ENCODE assay signal across 23 mouse cellular contexts in genomic region chr8:33139850-33140249, GRCm38 (mm10).
"Had no signal": no experiment of that assay in that cellular context is flagged by ENCODE, and none has a peak within 500 bp of the region (broad histone marks: within the 10 kb centered on the region; RNA-seq: fewer than 3 reads in every experiment).

No protein-coding gene starts in this region.

- ATAC-seq: forebrain, postnatal 0 days; hindbrain, postnatal 0 days; intestine, embryonic 16.5 days had no signal

- H3K9ac ChIP-seq: forebrain, postnatal 0 days; heart, embryonic 13.5 days; heart, embryonic 15.5 days; hindbrain, embryonic 13.5 days; hindbrain, embryonic 15.5 days; limb, embryonic 12.5 days; liver, embryonic 13.5 days had no signal

- H3K4me1 ChIP-seq: heart, embryonic 13.5 days; heart, embryonic 15.5 days; hindbrain, embryonic 15.5 days; liver, embryonic 13.5 days had no signal

- H3K36me3 ChIP-seq: heart, embryonic 13.5 days; heart, embryonic 15.5 days; hindbrain, embryonic 13.5 days; hindbrain, embryonic 15.5 days; limb, embryonic 10.5 days; limb, embryonic 12.5 days; liver, embryonic 13.5 days had no signal

- DNase-seq: forebrain, postnatal 0 days; gastrocnemius, postnatal 14 days; gastrocnemius, postnatal 36 days; heart, adult 11 months; heart, adult 2 months; heart, postnatal 14 days; heart, postnatal 36 days; kidney, adult 11 months; kidney, postnatal 10 days; kidney, postnatal 25 days; liver; liver, embryonic 13.5 days had no signal

- H3K27ac ChIP-seq: heart, adult 2 months; heart, embryonic 13.5 days; heart, embryonic 15.5 days; hindbrain, embryonic 13.5 days; hindbrain, embryonic 15.5 days; hindbrain, postnatal 0 days; left cerebral cortex, adult 2 months; limb, embryonic 10.5 days; limb, embryonic 12.5 days; liver, embryonic 13.5 days had no signal

- H3K4me3 ChIP-seq: heart, adult 2 months; heart, embryonic 13.5 days; heart, embryonic 15.5 days; hindbrain, embryonic 13.5 days; hindbrain, embryonic 15.5 days; left cerebral cortex, adult 2 months; limb, embryonic 10.5 days; limb, embryonic 12.5 days; liver, embryonic 13.5 days had no signal

- H3K4me2 ChIP-seq: heart, embryonic 11.5 days; heart, embryonic 13.5 days; heart, embryonic 15.5 days; hindbrain, embryonic 13.5 days; hindbrain, embryonic 15.5 days; limb, embryonic 12.5 days; liver, embryonic 11.5 days; liver, embryonic 13.5 days had no signal

- H3K27me3 ChIP-seq: heart, embryonic 13.5 days; heart, embryonic 15.5 days; hindbrain, embryonic 13.5 days; hindbrain, embryonic 15.5 days; limb, embryonic 12.5 days; liver, embryonic 13.5 days had no signal

- H3K9me3 ChIP-seq: heart, embryonic 13.5 days; heart, embryonic 15.5 days; hindbrain, embryonic 13.5 days; hindbrain, embryonic 15.5 days; limb, embryonic 10.5 days; limb, embryonic 12.5 days; liver, embryonic 13.5 days had no signal
